Mouse (Mus musculus) myocyte (in vitro differentiated cells): ENCODE data around the gene Olfr509.

ENCODE experiments used
- CEBPB ChIP-seq: IDR thresholded peaks from 2 replicates; pipeline ENCODE4 v1.6.1; 2011; ENCODE audit warnings: mild to moderate bottlenecking, moderate library complexity; ENCODE audit not compliant: poor library complexity, insufficient read depth, severe bottlenecking
- E2F4 ChIP-seq: IDR thresholded peaks from one replicate; pipeline ENCODE4 v1.6.1; 2011; ENCODE audit warnings: mild to moderate bottlenecking, control low read depth, moderate library complexity; ENCODE audit not compliant: insufficient read depth
- MAX ChIP-seq: IDR thresholded peaks from one replicate; pipeline ENCODE4 v1.6.1; 2011; ENCODE audit warnings: low read depth, mild to moderate bottlenecking, control low read depth
- MYOD1 ChIP-seq, 3 experiments: IDR thresholded peaks; one replicate each; pipeline ENCODE4 v1.6.1; 2011; ENCODE audit warnings: control low read depth in 2 of 3, low read depth in 2 of 3, mild to moderate bottlenecking in 2 of 3, moderate library complexity in 1 of 3; ENCODE audit not compliant: insufficient read length in 2 of 3, control insufficient read depth in 1 of 3
- POLR2A ChIP-seq: IDR thresholded peaks from one replicate; pipeline ENCODE4 v1.6.1; 2011; ENCODE audit warnings: low read depth, mild to moderate bottlenecking, control low read depth, moderate library complexity; ENCODE audit not compliant: insufficient read length
- POLR2AphosphoS2 ChIP-seq: IDR thresholded peaks from one replicate; pipeline ENCODE4 v1.6.1; 2011; ENCODE audit warnings: low read depth, control low read depth; ENCODE audit not compliant: insufficient read length
- SRF ChIP-seq: IDR thresholded peaks from one replicate; pipeline ENCODE4 v1.6.1; 2011; ENCODE audit warnings: low read depth; ENCODE audit not compliant: control insufficient read depth, insufficient read length
- TCF12 ChIP-seq: IDR thresholded peaks from one replicate; pipeline ENCODE4 v1.6.1; 2011; ENCODE audit warnings: mild to moderate bottlenecking, control low read depth; ENCODE audit not compliant: poor library complexity, insufficient read depth, severe bottlenecking
- TCF3 ChIP-seq: IDR thresholded peaks from one replicate; pipeline ENCODE4 v1.6.1; 2011; ENCODE audit warnings: low read depth, control low read depth; ENCODE audit not compliant: insufficient read length
- USF1 ChIP-seq: IDR thresholded peaks from one replicate; pipeline ENCODE4 v1.6.1; 2011; ENCODE audit warnings: low read depth, mild to moderate bottlenecking, control low read depth, moderate library complexity

DNA sequence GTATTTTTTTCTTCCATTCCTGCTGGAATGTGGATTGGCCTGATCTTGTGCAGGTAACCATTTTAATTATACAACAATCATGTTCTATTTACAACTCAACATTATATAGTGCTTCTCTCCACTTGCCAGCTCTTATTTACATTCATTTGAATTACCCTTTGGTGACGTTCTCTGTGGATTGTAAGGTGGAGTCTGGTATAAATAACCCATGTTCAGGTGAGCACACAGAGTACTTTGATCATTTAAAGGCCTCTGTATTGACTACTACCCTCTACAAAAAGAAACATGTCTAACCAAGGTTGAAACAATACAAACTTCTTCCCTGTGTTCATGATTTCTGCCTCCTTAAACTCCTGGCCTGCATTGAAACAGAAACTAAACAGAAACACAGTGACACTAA, 19.4 kb upstream of the Olfr509 start:
- TF ChIP-seq POLR2A (no peak), E2F4 (no peak), USF1 (no peak), POLR2AphosphoS2 (no peak), MAX (no peak), TCF12 (no peak), TCF3 (no peak), CEBPB (no peak), MYOD1 (IDR thresholded peaks at IDR 0.05; ENCODE audit: control insufficient read depth in 1 of 3, insufficient read length in 2 of 3, low read depth in 2 of 3) (no peak), SRF (no peak)
